Mouse (Mus musculus): Measurements from ENCODE around the gene Nrbp1. TPM values are rescaled to one million over a fixed set of nuclear protein-coding genes. Genes with fewer than 3 reads are reported as not detected.

Nrbp1 gene
- total RNA-seq, 2 experiments from 2014 or later: 113 TPM

Other genes starting within 250 kb of the Nrbp1 start
- gene Atraid, start 192.6 kb upstream of the Nrbp1 start, total RNA-seq (2021): 100 to 1,000 TPM; 109 to 115 TPM
- gene Slc5a6, start 191.9 kb upstream of the Nrbp1 start, total RNA-seq (2021): 10 to 100 TPM; 18.8 to 20.9 TPM
- gene Cad, start 186.1 kb upstream of the Nrbp1 start, total RNA-seq (2021): 10 to 100 TPM; 33.0 to 40.2 TPM
- gene Dnajc5g, start 134.6 kb upstream of the Nrbp1 start, total RNA-seq (2021): not detected
- under 1 TPM; 0.34 to 0.50 TPM for gene Slc30a3, start 132.6 kb upstream of the Nrbp1 start, total RNA-seq (2021)
- gene Trim54, start 124.2 kb upstream of the Nrbp1 start, total RNA-seq (2021): 1 to 10 TPM; 1.8 to 4.2 TPM
- not detected for gene Ucn, start 102.0 kb upstream of the Nrbp1 start, total RNA-seq (2021)
- gene Mpv17, start 86.6 kb upstream of the Nrbp1 start, total RNA-seq (2021): 10 to 100 TPM; 51.9 to 52.7 TPM
- gene Gm29609, start 61.0 kb upstream of the Nrbp1 start, total RNA-seq (2021): 1 to 10 TPM; 2.7 to 3.3 TPM
- gene Gtf3c2, start 60.7 kb upstream of the Nrbp1 start, total RNA-seq (2021): 10 to 100 TPM; 87.2 to 88.0 TPM
- gene Snx17, start 47.6 kb upstream of the Nrbp1 start, total RNA-seq (2021): 100 to 1,000 TPM; 113 TPM
- 10 to 100 TPM; 36.8 to 41.9 TPM for gene Eif2b4, start 47.4 kb upstream of the Nrbp1 start, total RNA-seq (2021)
- gene Zfp513, start 38.6 kb upstream of the Nrbp1 start, total RNA-seq (2021): 10 to 100 TPM; 32.3 to 33.7 TPM
- 100 to 1,000 TPM; 107 to 117 TPM for gene Ppm1g, start 20.2 kb upstream of the Nrbp1 start, total RNA-seq (2021)
- 1 to 10 TPM in 1 of 2 experiments, under 1 TPM in 1; 0.98 to 1.0 TPM for gene Gm9970, start 368 bp downstream of the Nrbp1 start, total RNA-seq (2021)
- gene Krtcap3, start 10.8 kb downstream of the Nrbp1 start, total RNA-seq (2021): 1 to 10 TPM; 5.7 to 9.1 TPM
- gene Ift172, start 50.3 kb downstream of the Nrbp1 start, total RNA-seq (2021): 10 to 100 TPM; 40.8 to 44.9 TPM
- gene Fndc4, start 55.2 kb downstream of the Nrbp1 start, total RNA-seq (2021): 10 to 100 TPM; 12.8 to 18.3 TPM
- gene Gckr, start 56.6 kb downstream of the Nrbp1 start, total RNA-seq (2021): 10 to 100 TPM in 1 of 2 experiments, under 1 TPM in 1; 0.39 to 17.9 TPM
- gene Zfp512, start 211.6 kb downstream of the Nrbp1 start, total RNA-seq (2021): 10 to 100 TPM; 34.2 to 34.8 TPM
- under 1 TPM; 0.50 to 0.62 TPM for gene 4930548H24Rik, start 244.9 kb downstream of the Nrbp1 start, total RNA-seq (2021)

Data from adrenal gland, postnatal 4 days (tissue).